Mouse (Mus musculus) lung, postnatal 0 days (tissue): ENCODE data around the gene Fbln2.

Experiments
- CTCF ChIP-seq: IDR thresholded peaks from 2 replicates; pipeline ENCODE4 v1.5.1; 2016; ENCODE audit warnings: antibody characterized with exemption, mild to moderate bottlenecking
- EP300 ChIP-seq: IDR thresholded peaks from 2 replicates; pipeline ENCODE4 v1.6.1; 2016; ENCODE audit warnings: antibody characterized with exemption, mild to moderate bottlenecking, control low read depth

DNA sequence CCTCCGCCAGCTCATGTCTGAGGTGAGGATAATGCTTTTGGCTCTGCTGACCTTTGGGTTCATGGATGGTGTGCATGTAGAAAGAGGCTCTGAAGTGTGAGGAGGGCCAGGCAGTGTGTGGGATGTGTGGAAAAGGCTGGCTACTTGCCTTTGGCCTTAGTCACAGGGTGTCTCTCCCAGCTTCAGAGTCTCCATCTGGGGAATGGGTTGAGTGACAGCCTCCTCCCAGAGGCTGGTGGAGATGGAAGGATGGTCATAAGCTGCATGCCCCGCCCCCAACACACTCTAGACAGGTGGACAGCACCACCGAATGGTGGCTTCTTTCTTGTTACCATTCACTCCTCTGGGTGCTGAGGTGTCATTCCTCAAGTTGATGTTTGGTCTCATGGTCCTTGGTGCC, 6.6 kb downstream of the Fbln2 start:
- no peak for TF ChIP-seq CTCF
- TF ChIP-seq EP300, result no peak
